Mouse (Mus musculus) stomach, embryonic 16.5 days (tissue): ENCODE measurements around the gene Apoa1. TPM values are rescaled to one million over a fixed set of nuclear protein-coding genes. Genes with fewer than 3 reads are reported as not detected.

Experiments
- ATAC-seq: fragments of 200-750 bp; cut with Nextera tagmentation; 2 replicates; pipeline ENCODE4 v1.8.0; 2017; ENCODE audit warnings: moderate number of reproducible peaks, moderate TSS enrichment; ENCODE audit not compliant: insufficient read depth, low FRiP score
- H3K27ac ChIP-seq: fragments of 300-500 bp; sonication (generic); 2 replicates; pipeline ENCODE4 v1.5.1; 2014; ENCODE audit warnings: low read length
- H3K27me3 ChIP-seq: fragments of 300-500 bp; sonication (generic); 2 replicates; pipeline ENCODE4 v1.6.1; 2014; ENCODE audit warnings: low read length, control low read depth, mixed read lengths; ENCODE audit not compliant: control insufficient read depth, insufficient read depth
- H3K36me3 ChIP-seq: fragments of 300-500 bp; sonication (generic); 2 replicates; pipeline ENCODE4 v1.6.1; 2014; ENCODE audit warnings: low read length; ENCODE audit not compliant: control insufficient read depth, insufficient read depth
- H3K4me1 ChIP-seq: fragments of 300-500 bp; sonication (generic); 2 replicates; pipeline ENCODE4 v1.6.1; 2014; ENCODE audit warnings: low read length, control low read depth, mixed read lengths; ENCODE audit not compliant: control insufficient read depth, insufficient read depth
- H3K4me2 ChIP-seq: fragments of 300-500 bp; sonication (generic); 2 replicates; pipeline ENCODE4 v1.6.1; 2014; ENCODE audit warnings: low read depth, low read length, mixed read lengths
- H3K4me3 ChIP-seq: fragments of 300-500 bp; sonication (generic); replicated peaks from 2 replicates; pipeline ENCODE4 v1.5.1; 2014; ENCODE audit warnings: mild to moderate bottlenecking, low read length
- H3K9ac ChIP-seq: fragments of 300-500 bp; sonication (generic); 2 replicates; pipeline ENCODE4 v1.6.1; 2014; ENCODE audit warnings: low read length
- H3K9me3 ChIP-seq: fragments of 300-500 bp; sonication (generic); replicated peaks from 2 replicates; pipeline ENCODE4 v1.6.1; 2016; ENCODE audit warnings: low read length, control low read depth; ENCODE audit not compliant: control insufficient read depth
- WGBS: fragments of 180-500 bp; shearing (Covaris S2); extraction: QIAGEN DNeasy Blood & Tissue Kit; methylation state at CpG from one replicate; pipeline ENCODE4 v1.1.7; 2014; 5-methylcytosine and 5-hydroxymethylcytosine counted together
- polyA plus RNA-seq: library from polyadenylated mRNA; unstranded; fragments of >200 nt; fragmentation: Nextera tagmentation; extraction: Ambion mirVana; gene quantifications from 2 replicates; pipeline ENCODE4 v1.2.1, GENCODE M21; 2015

Gene Apoa1
- 510 and 643 TPM in 2 replicates for polyA plus RNA-seq

- 40% methylated on average over 9 of the region's 9 CpGs for WGBS
These were observed at the start of gene Apoa1 for GRCm38 (mm10) chr9:46228491-46228890. Gene Apoa1 (plus strand): TSS chr9:46228580.

GRCm38 (mm10) chr9:46178595-46178994, 49.8 kb upstream of the Apoa1 start:
- H3K4me3 ChIP-seq = no peak overlapping the region
- H3K4me2 ChIP-seq = no peak overlapping the region
- 77% methylated on average over 9 of the region's 9 CpGs for whole genome bisulfite sequencing
- no peak for ATAC-seq
- H3K9me3 ChIP-seq = no peaks in the 10 kb centered on the region
- no peak overlapping the region for H3K27ac ChIP-seq
- H3K4me1 ChIP-seq = peaks cover 17% of the 10 kb centered on the region; the same call in 1 of the 2 replicates
- H3K9ac ChIP-seq = no peak overlapping the region
- no peaks in the 10 kb centered on the region for H3K27me3 ChIP-seq
- peaks cover 5% of the 10 kb centered on the region; the same call in 1 of the 2 replicates for H3K36me3 ChIP-seq

More at GRCm38 (mm10) chr9:46228491-46228890, at the start of gene Apoa1:
- no peaks in the 10 kb centered on the region for H3K9me3 ChIP-seq
- H3K36me3 ChIP-seq = no peaks in the 10 kb centered on the region
- ATAC-seq = no peak
- H3K27me3 ChIP-seq = no peaks in the 10 kb centered on the region
- peaks cover 9% of the 10 kb centered on the region for H3K4me1 ChIP-seq
- 0 out of 2 replicates have a peak within 1 kb of the TSS, but pooled peaks have one; percentile 14 for H3K4me2 ChIP-seq
- H3K27ac ChIP-seq = no peak within 1 kb of the TSS
- H3K4me3 ChIP-seq = no peak within 1 kb of the TSS
- H3K9ac ChIP-seq = no peak within 1 kb of the TSS; the same call in 1 of the 2 replicates

GRCm38 (mm10) chr9:46181297-46181696, 47.1 kb upstream of the Apoa1 start:
- H3K9me3 ChIP-seq = no peaks in the 10 kb centered on the region
- no peak overlapping the region for H3K4me3 ChIP-seq
- H3K4me1 ChIP-seq = peaks cover 3% of the 10 kb centered on the region; the same call in 1 of the 2 replicates
- ATAC-seq = no peak
- H3K27ac ChIP-seq = peak overlapping the region; percentile 38
- no peak overlapping the region for H3K9ac ChIP-seq
- no peaks in the 10 kb centered on the region for H3K27me3 ChIP-seq
- no peak overlapping the region for H3K4me2 ChIP-seq
- 54% methylated on average over 8 of the region's 8 CpGs for WGBS
- peaks cover 5% of the 10 kb centered on the region; the same call in 1 of the 2 replicates for H3K36me3 ChIP-seq

- WGBS = 55% methylated on average over 5 of the region's 5 CpGs
- no peaks in the 10 kb centered on the region for H3K9me3 ChIP-seq
- no peaks in the 10 kb centered on the region for H3K36me3 ChIP-seq
- peak overlapping the region; percentile 34; the same call in 1 of the 2 replicates for H3K27ac ChIP-seq
- no peak overlapping the region for H3K9ac ChIP-seq
- no peak overlapping the region for H3K4me3 ChIP-seq
- ATAC-seq = no peak
- H3K4me1 ChIP-seq = no peaks in the 10 kb centered on the region; the same call in 1 of the 2 replicates
- no peaks in the 10 kb centered on the region for H3K27me3 ChIP-seq
- H3K4me2 ChIP-seq = no peak overlapping the region
These were observed 43.8 kb upstream of the Apoa1 start for GRCm38 (mm10) chr9:46184542-46184941.

- H3K9me3 ChIP-seq = no peaks in the 10 kb centered on the region
- H3K27me3 ChIP-seq = no peaks in the 10 kb centered on the region
These were observed 43.2 kb upstream of the Apoa1 start for GRCm38 (mm10) chr9:46185191-46185590.

GRCm38 (mm10) chr9:46186387-46186786, 42.0 kb upstream of the Apoa1 start:
- Histone ChIP-seq H3K4me1 (peaks cover 3% of the 10 kb centered on the region; the same call in 1 of the 2 replicates), H3K4me3 (no peak overlapping the region), H3K9ac (no peak overlapping the region), H3K27me3 (no peaks in the 10 kb centered on the region), H3K36me3 (no peaks in the 10 kb centered on the region), H3K4me2 (no peak overlapping the region), H3K27ac (no peak overlapping the region), H3K9me3 (no peaks in the 10 kb centered on the region)
- ATAC-seq = no peak
- WGBS = 85% methylated on average over 1 of the region's 1 CpGs

More at GRCm38 (mm10) chr9:46185191-46185590, 43.2 kb upstream of the Apoa1 start:
- H3K9ac ChIP-seq = no peak overlapping the region
- no peaks in the 10 kb centered on the region for H3K36me3 ChIP-seq
- WGBS = 48% methylated on average over 2 of the region's 2 CpGs
- no peaks in the 10 kb centered on the region; the same call in 1 of the 2 replicates for H3K4me1 ChIP-seq
- ATAC-seq = no peak
- no peak overlapping the region for H3K4me3 ChIP-seq
- no peak overlapping the region for H3K4me2 ChIP-seq
- H3K27ac ChIP-seq = peak overlapping the region; percentile 5; the same call in 1 of the 2 replicates

- H3K27me3 ChIP-seq = no peaks in the 10 kb centered on the region
These were observed 40.0 kb upstream of the Apoa1 start for GRCm38 (mm10) chr9:46188370-46188769.

GRCm38 (mm10) chr9:46188956-46189355, 39.4 kb upstream of the Apoa1 start:
- Histone ChIP-seq H3K4me3 (no peak overlapping the region), H3K9ac (no peak overlapping the region), H3K36me3 (no peaks in the 10 kb centered on the region), H3K27me3 (no peaks in the 10 kb centered on the region), H3K4me1 (0 out of 2 replicates have a peak, but pooled peaks cover 3% of the 10 kb centered on the region), H3K27ac (no peak overlapping the region), H3K9me3 (no peaks in the 10 kb centered on the region), H3K4me2 (no peak overlapping the region)
- WGBS = 88% methylated on average over 5 of the region's 5 CpGs
- no peak for ATAC-seq

More at GRCm38 (mm10) chr9:46188370-46188769, 40.0 kb upstream of the Apoa1 start:
- no peak for ATAC-seq
- Histone ChIP-seq H3K9ac (no peak overlapping the region), H3K9me3 (no peaks in the 10 kb centered on the region), H3K4me3 (no peak overlapping the region), H3K36me3 (no peaks in the 10 kb centered on the region), H3K4me1 (0 out of 2 replicates have a peak, but pooled peaks cover 3% of the 10 kb centered on the region), H3K27ac (no peak overlapping the region), H3K4me2 (no peak overlapping the region)
- WGBS = 82% methylated on average over 4 of the region's 4 CpGs

GRCm38 (mm10) chr9:46189381-46189780, 39.0 kb upstream of the Apoa1 start:
- Histone ChIP-seq H3K27ac (no peak overlapping the region), H3K4me3 (no peak overlapping the region)
- ATAC-seq = no peak

More at GRCm38 (mm10) chr9:46189381-46189780, 39.0 kb upstream of the Apoa1 start:
- no peaks in the 10 kb centered on the region for H3K36me3 ChIP-seq
- H3K4me2 ChIP-seq = no peak overlapping the region
- 81% methylated on average over 10 of the region's 10 CpGs for WGBS
- no peak overlapping the region for H3K9ac ChIP-seq
- no peaks in the 10 kb centered on the region for H3K27me3 ChIP-seq
- 0 out of 2 replicates have a peak, but pooled peaks cover 3% of the 10 kb centered on the region for H3K4me1 ChIP-seq
- H3K9me3 ChIP-seq = no peaks in the 10 kb centered on the region
